Mouse (Mus musculus) ES-Bruce4 (cell line): ENCODE results near the gene Ahcyl1. TPM values are rescaled to one million over a fixed set of nuclear protein-coding genes. Genes with fewer than 3 reads are reported as not detected.

Experiments used
- H3K27ac ChIP-seq: 2 replicates; pipeline ENCODE4 v1.5.1; 2012; ENCODE audit warnings: low read length, inconsistent platforms; ENCODE audit not compliant: insufficient read depth
- H3K27me3 ChIP-seq: 2 replicates; pipeline ENCODE4 v1.6.1; 2012; ENCODE audit warnings: mild to moderate bottlenecking, low read length, inconsistent platforms; ENCODE audit not compliant: control insufficient read depth, poor library complexity, insufficient read depth, severe bottlenecking
- H3K36me3 ChIP-seq: 2 replicates; pipeline ENCODE4 v1.6.1; 2012; ENCODE audit warnings: inconsistent platforms, mild to moderate bottlenecking, low read length, moderate library complexity; ENCODE audit not compliant: control insufficient read depth, poor library complexity, insufficient read depth, severe bottlenecking
- H3K4me1 ChIP-seq: one replicate; pipeline ENCODE4 v1.8.1; 2011; ENCODE audit warnings: low read length; ENCODE audit not compliant: control insufficient read depth, insufficient read depth
- H3K4me3 ChIP-seq: 2 replicates; pipeline ENCODE4 v1.5.1; 2011; ENCODE audit warnings: low read depth, mild to moderate bottlenecking, low read length
- H3K9ac ChIP-seq: 2 replicates; pipeline ENCODE4 v1.6.1; 2012; ENCODE audit warnings: low read depth, mild to moderate bottlenecking, inconsistent platforms; ENCODE audit not compliant: poor library complexity, severe bottlenecking
- H3K9me3 ChIP-seq: replicated peaks from 2 replicates; pipeline ENCODE4 v1.6.1; 2012; ENCODE audit warnings: mild to moderate bottlenecking, low read length, inconsistent platforms; ENCODE audit not compliant: control insufficient read depth, poor library complexity, insufficient read depth, severe bottlenecking
- CTCF ChIP-seq: IDR thresholded peaks from one replicate; pipeline ENCODE4 v1.8.1; 2011; ENCODE audit warnings: low read depth, low read length
- EP300 ChIP-seq: IDR thresholded peaks from 2 replicates; pipeline ENCODE4 v1.6.1; 2011; ENCODE audit warnings: low read depth, low read length; ENCODE audit not compliant: insufficient read depth
- POLR2A ChIP-seq: IDR thresholded peaks from one replicate; pipeline ENCODE4 v1.8.1; 2011; ENCODE audit warnings: low read length; ENCODE audit not compliant: insufficient read depth
- polyA plus RNA-seq: library from polyadenylated mRNA; stranded (reverse); fragments of >200 nt; gene quantifications from 2 replicates; pipeline ENCODE4 v1.2.4, GENCODE M21; 2011; ENCODE audit warnings: low read depth; ENCODE audit not compliant: missing spikeins, insufficient read depth, insufficient read length

Gene Ahcyl1
- polyA plus RNA-seq, 1 experiment: 179 TPM

DNA sequence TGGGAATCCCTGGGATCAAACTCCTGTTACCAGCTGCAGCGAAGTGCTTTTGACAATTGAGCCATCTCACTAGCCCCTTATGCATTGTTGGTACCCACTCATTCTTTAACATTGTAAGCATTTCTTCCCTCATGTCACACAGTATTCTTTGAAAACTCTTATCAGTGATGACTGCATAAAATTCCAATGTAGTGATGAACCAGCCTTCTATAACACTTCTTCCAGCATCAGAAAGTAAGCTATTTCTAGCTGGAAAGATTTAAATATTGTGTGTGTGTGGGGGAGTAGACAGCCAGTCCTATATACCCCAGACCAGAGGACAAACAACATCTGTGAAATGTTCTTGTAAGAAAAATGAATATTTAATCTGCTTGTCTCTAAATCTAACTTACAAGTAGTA lies 37.0 kb upstream of the Ahcyl1 start:
- Histone ChIP-seq H3K4me1 (no peaks in the 10 kb centered on the region), H3K27me3 (no peaks in the 10 kb centered on the region), H3K36me3 (no peaks in the 10 kb centered on the region), H3K27ac (no peak overlapping the region), H3K9ac (no peak overlapping the region), H3K4me3 (no peak overlapping the region), H3K9me3 (no peaks in the 10 kb centered on the region)
- TF ChIP-seq CTCF: no peak

DNA sequence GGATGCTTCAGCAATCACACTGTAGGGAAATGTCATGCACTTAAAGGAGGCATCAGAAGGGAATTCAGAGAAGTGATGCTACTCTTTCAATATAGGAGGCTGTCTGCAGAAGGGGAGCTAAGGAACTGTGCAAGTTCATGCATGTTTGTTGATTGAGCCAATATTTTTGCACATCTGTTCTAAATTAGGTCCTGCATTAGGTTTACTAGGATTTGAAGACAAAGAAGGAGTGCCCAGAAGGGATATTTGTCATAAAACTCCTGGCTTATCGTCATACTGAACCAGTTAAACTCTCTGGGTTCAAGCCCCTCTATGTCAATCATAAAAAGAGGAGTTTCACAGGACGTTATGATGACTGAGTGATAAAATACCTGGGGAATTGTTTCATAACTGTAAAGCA lies 33.9 kb upstream of the Ahcyl1 start:
- Histone ChIP-seq H3K36me3 (no peaks in the 10 kb centered on the region), H3K4me1 (no peaks in the 10 kb centered on the region), H3K9ac (no peak overlapping the region), H3K4me3 (no peak overlapping the region), H3K27ac (no peak overlapping the region), H3K9me3 (no peaks in the 10 kb centered on the region; the same call in 1 of the 2 replicates), H3K27me3 (no peaks in the 10 kb centered on the region)
- TF ChIP-seq POLR2A: no peak

DNA sequence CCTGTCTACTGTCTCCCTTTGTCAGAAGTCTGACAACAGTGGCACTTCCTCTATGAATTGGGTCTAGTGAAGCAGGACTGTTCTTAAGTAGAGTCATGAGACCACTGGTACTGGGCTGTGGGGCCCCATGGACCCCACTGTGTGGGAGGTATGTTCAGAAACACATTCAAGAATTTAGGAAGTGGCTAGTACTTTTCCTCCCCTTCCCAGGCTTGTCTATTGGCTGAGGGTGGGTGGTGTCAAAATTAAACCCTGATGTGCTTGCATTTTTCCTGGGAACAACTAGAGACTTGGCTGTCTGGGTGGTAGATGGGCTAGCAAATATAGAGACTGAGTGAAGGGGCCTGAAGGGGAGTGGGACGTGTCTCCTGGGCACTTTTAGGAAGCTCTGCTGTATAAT lies 32.1 kb upstream of the Ahcyl1 start:
- Histone ChIP-seq H3K27me3 (no peaks in the 10 kb centered on the region), H3K36me3 (no peaks in the 10 kb centered on the region), H3K27ac (no peak overlapping the region), H3K9me3 (no peaks in the 10 kb centered on the region; the same call in 1 of the 2 replicates), H3K4me3 (no peak overlapping the region), H3K9ac (no peak overlapping the region), H3K4me1 (no peaks in the 10 kb centered on the region)
- TF ChIP-seq CTCF (no peak), EP300 (no peak), POLR2A (no peak)

DNA sequence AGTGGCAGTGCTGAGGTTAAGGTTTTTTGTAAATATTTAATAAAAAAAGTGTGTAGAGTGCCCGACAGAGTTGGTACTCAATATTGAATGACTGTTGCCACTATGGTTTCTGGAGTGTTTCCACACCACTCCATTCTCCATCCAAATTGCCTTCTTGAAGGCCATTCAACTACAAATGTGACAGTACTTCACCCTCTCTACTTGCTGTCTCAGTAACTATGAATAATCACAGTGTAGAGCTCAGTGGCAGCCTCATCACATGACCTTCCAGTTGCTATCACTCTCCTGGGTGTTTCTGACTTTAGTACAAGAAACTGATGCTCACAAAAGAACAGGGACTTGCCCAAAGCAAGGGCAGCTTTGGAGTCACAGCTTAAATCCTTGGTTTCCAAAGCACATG lies 19.6 kb upstream of the Ahcyl1 start:
- no peaks in the 10 kb centered on the region for H3K9me3 ChIP-seq

DNA sequence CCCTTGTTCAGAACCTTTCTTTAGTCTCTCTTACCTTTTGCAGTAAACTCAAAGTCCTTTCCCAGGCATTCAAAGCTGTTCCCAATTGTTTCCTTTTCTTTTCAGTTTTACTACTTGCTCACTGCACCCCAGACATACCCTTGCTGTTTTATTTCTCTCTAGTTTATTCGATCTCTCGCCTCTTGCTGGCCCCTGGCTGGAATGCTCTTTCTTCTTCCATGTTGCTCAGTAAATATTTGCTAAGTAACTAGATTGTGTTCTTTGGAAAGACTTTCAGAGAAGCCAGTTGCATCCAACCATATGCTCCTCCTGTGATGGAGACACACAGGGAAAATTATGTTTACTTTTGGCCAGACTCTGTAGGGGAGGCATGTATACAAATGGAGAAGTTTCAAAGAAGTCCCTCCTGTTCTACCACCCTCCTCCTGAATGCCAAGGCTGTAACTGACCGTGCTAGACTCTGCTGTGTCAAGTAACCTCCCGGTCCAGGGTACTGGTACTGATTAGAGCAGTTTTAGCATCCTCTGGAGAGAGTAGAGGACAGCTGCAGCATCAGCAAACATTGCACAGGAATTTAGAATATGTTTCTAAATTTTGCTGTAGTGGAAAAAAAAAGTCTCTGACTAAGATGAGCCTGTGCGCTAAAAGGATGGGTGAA lies 18.0 kb upstream of the Ahcyl1 start:
- Histone ChIP-seq H3K27ac (no peak overlapping the region), H3K27me3 (no peaks in the 10 kb centered on the region), H3K4me3 (no peak overlapping the region)

More for the DNA sequence above, 19.6 kb upstream of the Ahcyl1 start:
- no peak overlapping the region for H3K4me3 ChIP-seq
- no peak for TF ChIP-seq EP300
- H3K36me3 ChIP-seq: no peaks in the 10 kb centered on the region
- H3K4me1 ChIP-seq: no peaks in the 10 kb centered on the region
- no peaks in the 10 kb centered on the region for H3K27me3 ChIP-seq
- H3K9ac ChIP-seq: no peak overlapping the region
- H3K27ac ChIP-seq: no peak overlapping the region

DNA sequence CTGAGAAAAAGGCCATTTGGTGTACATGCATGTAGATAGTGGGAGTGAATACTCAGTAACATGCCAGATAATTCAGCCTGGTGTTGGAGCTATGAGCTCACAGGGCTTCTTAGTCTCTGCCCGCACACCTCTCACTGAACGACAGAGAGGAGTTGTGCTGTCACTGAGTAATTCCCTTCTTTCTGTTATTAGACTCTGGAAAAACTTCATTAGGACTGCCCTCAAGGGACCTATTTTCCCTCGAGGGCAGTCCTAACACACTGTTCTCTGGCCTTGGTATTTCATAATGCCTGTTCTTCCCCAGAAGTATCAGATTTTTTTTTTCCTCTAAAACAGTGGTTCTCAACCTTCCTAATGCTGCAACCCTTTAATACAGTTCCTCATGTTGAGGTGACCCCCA lies 15.7 kb upstream of the Ahcyl1 start:
- Histone ChIP-seq H3K4me3 (no peak overlapping the region), H3K9ac (no peak overlapping the region), H3K36me3 (no peaks in the 10 kb centered on the region), H3K27ac (no peak overlapping the region), H3K4me1 (no peaks in the 10 kb centered on the region), H3K9me3 (no peaks in the 10 kb centered on the region), H3K27me3 (no peaks in the 10 kb centered on the region)
- TF ChIP-seq EP300: no peak
- TF ChIP-seq CTCF: no peak
- TF ChIP-seq POLR2A: no peak

More for the DNA sequence above, 18.0 kb upstream of the Ahcyl1 start:
- H3K9me3 ChIP-seq: no peaks in the 10 kb centered on the region
- no peaks in the 10 kb centered on the region for H3K4me1 ChIP-seq
- no peak for TF ChIP-seq POLR2A
- no peak for TF ChIP-seq CTCF
- TF ChIP-seq EP300: no peak
- H3K9ac ChIP-seq: no peak overlapping the region
- H3K36me3 ChIP-seq: no peaks in the 10 kb centered on the region

DNA sequence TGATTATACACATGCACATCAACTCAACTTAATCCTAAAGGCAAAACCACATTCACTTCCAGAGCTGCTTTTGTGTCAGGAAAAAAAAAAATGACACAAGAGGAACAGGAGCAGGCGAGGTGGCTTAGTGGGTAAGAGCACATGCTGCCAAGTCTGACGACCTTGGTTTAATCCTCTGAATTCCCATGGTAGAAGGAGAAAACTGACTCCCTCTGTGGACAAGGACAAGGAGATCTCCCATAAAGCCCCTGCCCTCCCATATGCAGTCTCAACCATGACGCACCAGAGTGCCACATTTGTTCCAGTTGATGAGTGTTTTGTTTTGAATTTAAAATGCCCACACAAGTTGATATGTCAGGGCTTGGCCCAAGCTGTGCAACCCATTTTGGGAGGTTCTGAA lies 12.8 kb upstream of the Ahcyl1 start:
- no peak for TF ChIP-seq CTCF
- no peak for TF ChIP-seq EP300
- no peak for TF ChIP-seq POLR2A
- H3K9ac ChIP-seq: no peak overlapping the region
- no peak overlapping the region for H3K4me3 ChIP-seq
- H3K27me3 ChIP-seq: no peaks in the 10 kb centered on the region
- H3K36me3 ChIP-seq: no peaks in the 10 kb centered on the region
- no peaks in the 10 kb centered on the region for H3K4me1 ChIP-seq
- H3K9me3 ChIP-seq: no peaks in the 10 kb centered on the region
- H3K27ac ChIP-seq: no peak overlapping the region
